Mouse (Mus musculus) cerebellum, adult 9-11 months (tissue): ENCODE results near the gene Ptch2.

Source experiments
- DNase-seq: peaks from one replicate; pipeline ENCODE4 v3.0.0; 2022

Ptch2 gene

DNA sequence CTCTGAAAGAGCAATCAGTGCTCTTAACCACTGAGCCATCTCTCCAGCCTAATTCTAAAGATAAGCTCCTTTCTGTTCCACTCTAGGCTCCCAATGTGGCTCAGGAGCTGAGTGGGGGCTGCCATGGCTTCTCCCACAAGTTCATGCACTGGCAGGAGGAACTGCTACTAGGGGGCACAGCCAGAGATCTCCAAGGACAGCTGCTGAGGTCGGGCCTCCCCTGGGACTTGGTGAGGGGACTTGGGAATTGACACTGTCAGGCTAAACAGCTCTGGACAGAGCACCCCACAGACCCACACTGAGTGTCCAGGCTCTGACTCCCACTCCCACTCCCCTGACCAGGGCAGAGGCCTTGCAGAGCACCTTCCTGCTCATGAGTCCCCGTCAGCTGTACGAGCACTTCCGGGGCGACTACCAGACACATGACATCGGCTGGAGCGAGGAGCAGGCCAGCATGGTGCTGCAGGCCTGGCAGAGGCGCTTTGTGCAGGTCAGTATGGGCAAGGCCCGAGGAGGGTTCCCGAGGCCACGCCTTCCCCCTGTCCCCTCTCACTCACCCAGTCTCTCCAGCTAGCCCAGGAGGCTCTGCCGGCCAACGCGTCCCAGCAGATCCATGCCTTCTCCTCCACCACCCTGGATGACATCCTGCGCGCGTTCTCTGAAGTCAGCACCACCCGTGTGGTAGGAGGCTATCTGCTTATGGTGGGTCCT is 12.1 kb downstream of the Ptch2 start:
- no peak for DNase-seq

DNA sequence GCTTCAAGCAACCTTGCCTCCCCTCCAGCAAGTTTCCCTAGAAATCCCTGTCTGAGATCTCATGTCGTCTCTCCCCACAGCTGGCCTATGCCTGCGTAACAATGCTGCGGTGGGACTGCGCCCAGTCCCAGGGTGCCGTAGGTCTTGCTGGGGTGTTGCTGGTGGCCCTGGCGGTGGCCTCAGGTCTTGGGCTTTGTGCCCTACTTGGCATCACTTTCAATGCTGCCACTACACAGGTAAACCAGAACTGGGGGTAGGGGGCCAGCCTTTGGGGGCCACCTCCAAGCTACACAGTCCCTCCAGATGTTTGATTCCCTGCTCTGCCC is 12.6 kb downstream of the Ptch2 start:
- DNase-seq: no peak

GRCm38 (mm10) chr4:117109330-117109729 is 13.5 kb downstream of the Ptch2 start:
- no peak for DNase-seq

GRCm38 (mm10) chr4:117110249-117110648 is 14.4 kb downstream of the Ptch2 start:
- DNase-seq: no peak

DNA sequence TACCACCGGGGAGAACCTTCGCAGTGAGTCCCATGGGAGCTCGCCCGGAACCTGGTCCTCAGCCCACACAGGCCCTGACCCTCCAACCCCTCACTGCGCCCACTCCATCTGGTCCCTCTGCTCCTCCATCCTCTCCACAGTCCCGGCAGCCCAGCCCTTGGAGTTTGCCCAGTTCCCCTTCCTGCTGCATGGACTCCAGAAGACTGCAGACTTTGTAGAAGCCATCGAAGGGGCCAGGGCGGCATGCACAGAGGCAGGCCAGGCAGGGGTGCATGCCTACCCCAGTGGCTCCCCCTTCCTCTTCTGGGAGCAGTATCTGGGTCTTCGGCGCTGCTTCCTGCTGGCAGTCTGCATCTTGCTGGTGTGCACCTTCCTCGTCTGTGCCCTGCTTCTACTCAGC is 15.1 kb downstream of the Ptch2 start:
- DNase-seq: no peak

DNA sequence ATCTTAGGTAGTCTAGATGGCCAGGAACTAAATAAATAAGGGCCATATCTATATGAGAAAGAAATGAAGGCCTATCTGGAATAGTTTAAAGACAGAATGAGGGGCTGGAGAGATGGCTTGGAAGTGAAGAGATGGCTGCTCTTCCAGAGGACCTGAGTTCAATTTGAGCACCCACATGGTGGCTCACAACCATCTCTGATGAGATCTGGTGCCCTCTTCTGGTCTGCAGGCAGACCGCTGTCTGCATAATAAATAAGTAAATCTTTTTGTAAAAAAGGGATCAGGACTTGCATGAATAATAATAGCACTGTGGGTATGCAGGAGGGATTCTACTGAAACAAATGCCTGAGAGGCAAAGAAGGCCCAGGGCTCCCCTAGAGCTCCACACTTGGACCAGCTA is 17.4 kb downstream of the Ptch2 start:
- no peak for DNase-seq

DNA sequence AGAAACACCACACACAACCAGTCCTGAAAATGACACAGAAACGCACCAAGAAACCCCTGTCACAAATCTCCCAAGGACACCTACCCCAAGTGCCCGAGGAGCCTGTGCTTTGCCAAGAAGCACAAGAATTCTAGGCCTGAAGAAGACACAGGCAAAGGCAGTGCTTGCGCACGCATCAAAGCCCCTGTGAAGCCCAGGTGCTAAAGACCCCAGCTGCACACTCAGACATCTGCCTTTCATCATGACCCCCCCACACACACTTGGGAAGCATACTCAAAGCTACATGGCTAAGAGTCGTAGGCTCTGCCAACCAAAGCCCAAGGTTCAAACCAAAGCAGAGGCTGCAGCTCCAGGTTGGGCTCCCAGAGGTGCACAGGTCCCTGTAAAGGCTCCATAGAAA is 19.7 kb downstream of the Ptch2 start:
- no peak for DNase-seq

DNA sequence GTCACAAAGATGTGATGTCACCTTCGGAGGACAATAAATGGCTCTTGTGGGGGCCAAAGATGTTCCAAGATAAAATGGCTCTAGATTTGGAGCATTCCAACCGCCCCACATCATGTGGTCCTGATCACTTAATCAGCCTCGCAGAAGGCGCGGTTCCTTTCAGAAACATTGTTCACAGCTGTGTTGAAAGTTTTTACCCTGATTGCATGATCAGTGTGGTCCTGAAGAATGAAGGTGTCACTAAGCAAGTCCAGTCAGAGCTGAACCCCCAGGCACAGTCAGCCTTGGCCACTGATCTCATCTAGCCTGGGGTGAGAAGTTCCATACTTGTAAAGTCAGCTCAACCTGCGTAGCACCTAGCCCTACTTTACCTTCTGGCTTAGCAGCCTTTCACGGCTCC is 22.1 kb downstream of the Ptch2 start:
- DNase-seq: peak; percentile 14

GRCm38 (mm10) chr4:117119636-117120035 is 23.8 kb downstream of the Ptch2 start:
- DNase-seq: peak; percentile 46

GRCm38 (mm10) chr4:117120052-117120444 is 24.2 kb downstream of the Ptch2 start:
- DNase-seq: no peak

DNA sequence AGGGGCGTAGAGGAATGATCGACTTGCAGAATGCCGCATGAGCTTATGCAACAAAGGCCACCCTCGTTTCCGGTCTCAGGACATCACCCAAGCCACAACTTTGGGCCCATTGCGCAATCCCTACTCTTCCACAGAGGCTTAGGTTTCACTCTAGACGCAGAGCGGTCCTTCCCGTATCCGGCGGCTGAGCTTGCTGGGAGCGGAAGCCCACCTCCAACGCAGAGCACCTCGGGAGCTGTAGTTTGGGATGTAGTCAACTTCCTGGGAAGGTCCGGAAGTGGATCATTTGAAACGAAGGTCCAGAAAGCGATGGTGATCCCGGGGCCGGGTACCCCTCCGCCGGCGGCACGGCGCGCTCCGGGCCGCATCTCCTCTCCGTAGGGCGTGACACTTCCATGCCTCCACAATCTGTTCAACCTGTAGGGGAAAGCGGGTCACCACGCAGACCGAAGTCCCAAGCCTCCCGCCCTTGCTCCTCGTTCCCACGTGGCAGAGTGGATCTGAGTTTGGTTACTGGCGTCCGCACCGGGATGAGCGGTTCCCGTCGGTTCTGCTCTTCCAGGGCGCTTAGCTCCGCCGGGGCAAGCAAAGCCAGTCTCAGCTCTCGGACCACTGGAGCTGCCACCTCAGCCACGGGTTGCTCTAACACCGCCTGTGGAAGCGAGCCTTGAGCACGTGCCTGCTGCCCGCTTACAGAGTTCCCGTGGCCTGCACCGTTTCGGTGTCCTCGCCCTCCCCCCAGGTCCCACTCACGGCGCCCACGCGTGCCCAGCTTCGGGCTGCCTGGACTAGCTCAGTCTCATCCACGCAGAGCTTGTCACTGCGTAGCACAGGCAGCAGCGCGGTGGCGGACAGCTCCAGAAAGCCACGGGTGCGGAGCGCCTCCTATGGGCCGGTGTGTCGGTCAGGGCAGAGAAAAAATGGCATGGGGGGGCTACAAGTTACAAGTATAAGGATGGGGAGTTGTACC is 24.9 kb downstream of the Ptch2 start:
- DNase-seq: peak; percentile 94

DNA sequence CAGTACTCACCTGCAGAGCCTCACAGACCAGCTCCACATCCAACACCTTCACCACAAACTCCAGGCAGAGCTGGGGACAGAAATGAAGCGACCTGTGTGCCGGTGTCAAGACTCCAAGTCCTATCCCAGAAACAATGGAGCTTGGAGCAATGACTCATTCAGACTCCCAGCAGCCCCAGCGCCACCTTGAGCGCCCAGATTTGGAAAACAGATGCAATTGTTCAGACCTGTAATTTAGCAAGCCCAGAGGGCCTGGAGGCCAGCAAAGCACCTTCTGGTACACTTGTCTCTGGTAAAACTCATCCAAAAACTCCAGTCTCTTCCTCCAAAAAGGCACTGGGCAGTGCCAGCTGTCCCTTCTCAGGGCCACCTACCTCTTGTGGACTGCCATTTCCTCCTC is 26.3 kb downstream of the Ptch2 start:
- no peak for DNase-seq

DNA sequence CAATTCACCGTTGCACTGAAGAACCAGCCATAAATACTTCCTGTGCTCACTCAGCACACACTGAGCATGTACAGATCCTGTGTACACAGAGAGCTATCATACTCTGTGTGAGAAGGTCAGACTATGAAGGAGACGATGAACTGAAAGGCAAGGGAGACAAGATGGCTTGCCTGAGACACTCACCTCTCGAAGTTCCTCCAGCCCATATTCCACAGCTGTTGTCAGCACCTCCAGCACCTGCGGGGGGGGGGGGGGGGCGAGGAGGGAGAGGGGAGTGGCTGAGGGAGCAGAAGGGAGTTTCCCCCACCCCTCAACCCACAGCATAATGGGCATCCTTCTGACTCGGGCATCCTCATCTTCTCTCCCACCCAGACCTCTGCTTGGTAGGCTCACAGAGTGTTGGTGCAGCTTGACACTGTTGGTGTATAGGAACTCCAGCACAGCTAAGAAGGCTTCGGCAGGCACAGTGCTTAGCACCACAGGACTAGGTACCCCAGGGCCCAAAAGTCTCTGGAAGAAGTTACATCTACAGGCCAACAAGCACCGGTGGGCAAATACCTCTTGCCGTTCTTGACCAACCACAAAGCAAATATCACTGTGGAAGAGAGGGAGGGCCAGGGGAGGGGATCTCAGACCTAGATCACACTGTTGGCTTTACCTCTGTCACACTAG is 27.8 kb downstream of the Ptch2 start:
- DNase-seq: peak; percentile 12

GRCm38 (mm10) chr4:117124218-117124517 is 28.3 kb downstream of the Ptch2 start:
- no peak for DNase-seq

- peak; percentile 35 for DNase-seq
These were observed 28.9 kb downstream of the Ptch2 start for GRCm38 (mm10) chr4:117124518-117125347.

- no peak for DNase-seq
These were observed 29.6 kb downstream of the Ptch2 start, which contains the start of gene Btbd19 for GRCm38 (mm10) chr4:117125348-117125909. Btbd19 (minus strand) TSS chr4:117125725.

DNA sequence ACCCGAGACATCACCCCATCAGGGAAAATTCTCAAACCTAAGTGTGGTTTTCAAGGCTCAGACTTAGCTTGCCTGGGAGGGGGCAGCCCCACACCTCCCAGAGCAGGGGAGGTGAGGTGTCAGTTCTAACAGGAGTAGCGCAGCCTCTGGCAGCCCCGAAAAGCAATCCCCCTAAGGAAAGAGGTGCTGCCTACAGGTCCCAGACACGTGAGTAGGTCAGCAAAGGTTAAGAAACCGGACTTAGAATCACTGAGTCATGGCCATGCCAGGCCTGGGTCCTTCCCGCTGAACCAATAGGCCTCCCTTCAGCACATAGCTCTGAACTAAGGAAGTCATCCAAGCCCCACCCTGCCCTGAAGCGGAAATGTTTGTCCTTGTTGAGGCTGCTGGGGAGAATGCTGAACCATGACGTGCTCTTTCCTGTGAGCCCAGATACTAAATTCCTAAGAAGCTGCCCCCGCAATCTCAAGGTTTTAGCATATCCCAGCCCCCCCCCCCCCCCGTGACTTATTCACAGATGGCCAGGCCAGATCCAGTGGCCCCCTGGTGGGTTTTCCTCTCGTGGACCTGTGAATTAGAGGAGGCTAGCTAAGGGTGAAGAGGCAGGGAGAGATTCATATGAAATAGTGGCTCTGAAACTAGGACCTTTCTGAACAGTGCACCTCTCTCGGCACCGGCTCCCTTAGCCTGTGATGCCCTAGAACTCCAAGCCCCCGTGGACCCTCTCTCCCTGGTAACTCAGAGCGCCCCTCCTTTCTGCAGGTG is 30.2 kb downstream of the Ptch2 start:
- DNase-seq: no peak

- no peak for DNase-seq
These were observed 30.9 kb downstream of the Ptch2 start, which contains the start of gene Tctex1d4 for GRCm38 (mm10) chr4:117126675-117127290. Tctex1d4 (plus strand) TSS chr4:117126794.

GRCm38 (mm10) chr4:117127991-117128686 is 32.3 kb downstream of the Ptch2 start:
- no peak for DNase-seq

GRCm38 (mm10) chr4:117130790-117131189 is 34.9 kb downstream of the Ptch2 start:
- no peak for DNase-seq

DNA sequence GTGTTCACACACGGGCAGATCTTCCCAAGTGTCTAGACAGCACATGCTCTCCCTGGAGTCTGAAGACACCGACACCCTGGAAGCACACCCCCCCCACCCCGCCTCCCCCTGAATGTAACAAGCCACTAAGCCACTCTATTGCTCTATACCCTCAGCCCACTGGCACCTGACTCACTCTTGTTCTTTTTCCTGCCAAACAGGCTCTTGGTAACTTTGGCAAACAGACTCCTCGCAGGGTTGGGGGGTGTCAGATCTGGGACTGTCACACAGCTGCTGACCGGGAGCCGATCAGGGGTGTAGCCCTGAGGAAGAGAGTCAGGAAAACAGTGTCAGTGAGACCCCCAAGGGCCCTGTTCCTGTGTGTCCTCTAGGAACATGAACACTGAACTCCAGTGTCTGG is 35.3 kb downstream of the Ptch2 start:
- DNase-seq: no peak
